Mouse (Mus musculus) thymus, adult 2 months (tissue): ENCODE data around the gene Dedd2.

Experiments used
- CTCF ChIP-seq: fragments of 200-500 bp; IDR thresholded peaks from 2 replicates; pipeline ENCODE4 v1.5.1; 2012; ENCODE audit warnings: mild to moderate bottlenecking, control low read depth, low read length, moderate library complexity, borderline replicate concordance; ENCODE audit not compliant: control insufficient read depth, poor library complexity, insufficient read depth; ENCODE audit errors: extremely low read depth
- POLR2A ChIP-seq: fragments of 200-500 bp; IDR thresholded peaks from 2 replicates; pipeline ENCODE4 v1.6.1; 2012; ENCODE audit warnings: mild to moderate bottlenecking, low read length, control low read depth, moderate library complexity; ENCODE audit not compliant: control insufficient read depth, poor library complexity, insufficient read depth; ENCODE audit errors: extremely low read depth

GRCm38 (mm10) chr7:25181814-25182213, 38.6 kb downstream of the Dedd2 start:
- no peak for TF ChIP-seq CTCF
- no peak for TF ChIP-seq POLR2A
